Mouse (Mus musculus) bone marrow macrophage, adult 2 months (primary cell): Measurements from ENCODE around the gene Rock2.

Experiments used
- CTCF ChIP-seq: IDR thresholded peaks from 2 replicates; pipeline ENCODE4 v1.5.1; 2012; ENCODE audit warnings: low read depth, mild to moderate bottlenecking, low read length, moderate library complexity
- POLR2A ChIP-seq: IDR thresholded peaks from 2 replicates; pipeline ENCODE4 v1.6.1; 2012; ENCODE audit warnings: mild to moderate bottlenecking, low read depth, low read length, borderline replicate concordance

DNA sequence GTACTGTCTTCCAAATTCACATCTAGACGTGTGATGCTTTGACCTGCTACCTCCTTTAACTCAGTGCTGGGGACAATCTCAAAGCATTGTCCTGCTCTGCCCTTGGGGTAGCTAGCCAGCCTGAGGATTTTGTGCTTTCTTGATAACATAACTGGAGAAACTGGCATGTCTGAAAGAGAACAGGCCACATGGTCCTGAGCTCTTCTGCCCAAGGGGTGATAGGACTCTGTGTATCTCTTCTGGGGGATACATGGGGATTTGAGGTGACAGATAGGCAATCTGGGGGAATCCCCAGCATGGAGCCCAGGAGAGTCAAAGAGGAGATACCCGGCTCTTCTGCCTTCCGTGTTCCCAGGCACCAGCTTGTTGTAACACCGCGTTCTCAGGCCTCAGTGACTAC is 140.0 kb downstream of the Rock2 start:
- TF ChIP-seq CTCF, result no peak
- TF ChIP-seq POLR2A, result no peak
